Mouse (Mus musculus): ENCODE results near the gene Bcl2. TPM values are rescaled to one million over a fixed set of nuclear protein-coding genes. Genes with fewer than 3 reads are reported as not detected.

Gene Bcl2
- polyA plus RNA-seq, 1 experiment from 2014 or later = 17.8 TPM

GRCm38 (mm10) chr1:106579768-106580167, 134.3 kb downstream of the Bcl2 start:
- ATAC-seq (ENCODE audit: insufficient read depth, low FRiP score) = no peak
- Histone ChIP-seq H3K36me3 (ENCODE audit: control insufficient read depth, insufficient read depth, low read length) (no peaks in the 10 kb centered on the region), H3K9me3 (replicated peaks; ENCODE audit: control insufficient read depth, low read length) (no peaks in the 10 kb centered on the region), H3K27me3 (ENCODE audit: control insufficient read depth, insufficient read depth, low read length) (no peaks in the 10 kb centered on the region), H3K27ac (ENCODE audit: low read length) (no peak overlapping the region), H3K4me3 (replicated peaks; ENCODE audit: low read length) (no peak overlapping the region), H3K9ac (ENCODE audit: low read length) (no peak overlapping the region), H3K4me2 (ENCODE audit: low read depth, low read length) (no peak overlapping the region), H3K4me1 (ENCODE audit: control insufficient read depth, insufficient read depth, low read length) (peaks cover 11% of the 10 kb centered on the region; the same call in 1 of the 2 replicates)
- WGBS = 79% methylated on average over 1 of the region's 1 CpGs

DNA sequence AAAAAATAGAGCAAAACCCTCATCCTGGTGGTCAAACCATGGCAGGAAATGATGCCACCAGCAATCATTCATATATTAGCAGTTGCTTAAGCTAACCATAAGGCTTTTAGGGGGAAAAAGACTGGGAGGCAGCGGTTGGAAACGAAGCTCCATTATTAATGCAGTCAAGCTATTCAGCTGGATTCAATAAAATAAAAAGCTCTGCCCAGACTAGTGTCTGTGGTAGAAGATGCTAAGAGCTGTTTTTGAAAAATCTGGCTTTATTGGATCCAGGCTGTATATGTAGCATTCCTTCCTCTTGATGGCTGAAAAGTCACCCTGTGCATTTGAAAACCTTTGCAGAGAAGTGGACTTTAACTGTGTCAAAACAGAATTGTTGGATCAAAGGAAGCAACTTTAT, 141.6 kb downstream of the Bcl2 start:
- Histone ChIP-seq H3K4me1 (ENCODE audit: control insufficient read depth, insufficient read depth, low read length) (peaks cover 3% of the 10 kb centered on the region; the same call in 1 of the 2 replicates), H3K36me3 (ENCODE audit: control insufficient read depth, insufficient read depth, low read length) (no peaks in the 10 kb centered on the region)

GRCm38 (mm10) chr1:106570870-106571269, 143.2 kb downstream of the Bcl2 start:
- Histone ChIP-seq H3K27ac (ENCODE audit: low read length) (no peak overlapping the region), H3K4me3 (replicated peaks; ENCODE audit: low read length) (no peak overlapping the region), H3K9me3 (replicated peaks; ENCODE audit: control insufficient read depth, low read length) (no peaks in the 10 kb centered on the region), H3K27me3 (ENCODE audit: control insufficient read depth, insufficient read depth, low read length) (no peaks in the 10 kb centered on the region), H3K4me1 (ENCODE audit: control insufficient read depth, insufficient read depth, low read length) (peaks cover 11% of the 10 kb centered on the region; the same call in 1 of the 2 replicates), H3K4me2 (ENCODE audit: low read depth, low read length) (no peak overlapping the region), H3K9ac (ENCODE audit: low read length) (no peak overlapping the region), H3K36me3 (ENCODE audit: control insufficient read depth, insufficient read depth, low read length) (no peaks in the 10 kb centered on the region)
- 97% methylated on average over 1 of the region's 1 CpGs for WGBS
- no peak for ATAC-seq (ENCODE audit: insufficient read depth, low FRiP score)

More for the DNA sequence above, 141.6 kb downstream of the Bcl2 start:
- no peak overlapping the region for H3K27ac ChIP-seq (ENCODE audit: low read length)
- WGBS = 79% methylated on average over 2 of the region's 2 CpGs
- H3K4me2 ChIP-seq (ENCODE audit: low read depth, low read length) = no peak overlapping the region
- no peak overlapping the region for H3K4me3 ChIP-seq (replicated peaks; ENCODE audit: low read length)
- no peak overlapping the region for H3K9ac ChIP-seq (ENCODE audit: low read length)
- no peak for ATAC-seq (ENCODE audit: insufficient read depth, low FRiP score)
- no peaks in the 10 kb centered on the region for H3K27me3 ChIP-seq (ENCODE audit: control insufficient read depth, insufficient read depth, low read length)
- H3K9me3 ChIP-seq (replicated peaks; ENCODE audit: control insufficient read depth, low read length) = no peaks in the 10 kb centered on the region

DNA sequence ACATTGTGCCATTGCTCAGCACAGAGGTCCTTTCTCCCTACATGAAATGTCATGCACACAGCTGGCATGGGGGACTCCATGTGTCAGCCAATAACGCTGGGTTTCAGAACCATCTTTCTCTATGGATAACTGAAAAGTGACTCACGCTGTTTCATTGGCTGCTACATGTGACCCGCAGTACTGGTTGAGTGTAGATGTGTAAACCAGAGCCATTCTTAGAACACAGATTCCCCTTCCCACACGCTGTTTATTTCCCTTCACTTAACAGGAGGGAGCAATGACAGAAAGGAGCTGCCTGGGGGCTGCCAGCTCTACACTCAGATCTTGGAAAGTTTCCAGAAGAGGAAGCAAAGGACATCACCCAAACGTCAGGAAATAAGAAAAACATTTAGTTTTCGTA, 143.7 kb downstream of the Bcl2 start:
- Histone ChIP-seq H3K27me3 (ENCODE audit: control insufficient read depth, insufficient read depth, low read length) (no peaks in the 10 kb centered on the region), H3K9ac (ENCODE audit: low read length) (no peak overlapping the region), H3K4me3 (replicated peaks; ENCODE audit: low read length) (no peak overlapping the region), H3K27ac (ENCODE audit: low read length) (peak overlapping the region; percentile 48; the same call in 1 of the 2 replicates), H3K9me3 (replicated peaks; ENCODE audit: control insufficient read depth, low read length) (no peaks in the 10 kb centered on the region), H3K4me2 (ENCODE audit: low read depth, low read length) (no peak overlapping the region), H3K4me1 (ENCODE audit: control insufficient read depth, insufficient read depth, low read length) (peaks cover 13% of the 10 kb centered on the region; the same call in 1 of the 2 replicates), H3K36me3 (ENCODE audit: control insufficient read depth, insufficient read depth, low read length) (no peaks in the 10 kb centered on the region)
- no peak for ATAC-seq (ENCODE audit: insufficient read depth, low FRiP score)
- 50% methylated on average over 6 of the region's 6 CpGs for WGBS

- H3K9me3 ChIP-seq (replicated peaks; ENCODE audit: control insufficient read depth, low read length) = no peaks in the 10 kb centered on the region
- WGBS = 77% methylated on average over 6 of the region's 6 CpGs
- H3K4me3 ChIP-seq (replicated peaks; ENCODE audit: low read length) = no peak overlapping the region
- H3K4me2 ChIP-seq (ENCODE audit: low read depth, low read length) = no peak overlapping the region
- no peak overlapping the region for H3K9ac ChIP-seq (ENCODE audit: low read length)
- peaks cover 13% of the 10 kb centered on the region; the same call in 1 of the 2 replicates for H3K4me1 ChIP-seq (ENCODE audit: control insufficient read depth, insufficient read depth, low read length)
- H3K27me3 ChIP-seq (ENCODE audit: control insufficient read depth, insufficient read depth, low read length) = no peaks in the 10 kb centered on the region
- ATAC-seq (ENCODE audit: insufficient read depth, low FRiP score) = no peak
- H3K36me3 ChIP-seq (ENCODE audit: control insufficient read depth, insufficient read depth, low read length) = no peaks in the 10 kb centered on the region
- no peak overlapping the region for H3K27ac ChIP-seq (ENCODE audit: low read length)
These were observed 144.4 kb downstream of the Bcl2 start for GRCm38 (mm10) chr1:106569674-106570073.

- H3K4me2 ChIP-seq (ENCODE audit: low read depth, low read length) = no peak overlapping the region
- WGBS = 55% methylated on average over 3 of the region's 3 CpGs
- ATAC-seq (ENCODE audit: insufficient read depth, low FRiP score) = no peak
- no peak overlapping the region for H3K9ac ChIP-seq (ENCODE audit: low read length)
- H3K4me3 ChIP-seq (replicated peaks; ENCODE audit: low read length) = no peak overlapping the region
- no peaks in the 10 kb centered on the region for H3K27me3 ChIP-seq (ENCODE audit: control insufficient read depth, insufficient read depth, low read length)
- peaks cover 13% of the 10 kb centered on the region; the same call in 1 of the 2 replicates for H3K4me1 ChIP-seq (ENCODE audit: control insufficient read depth, insufficient read depth, low read length)
- H3K27ac ChIP-seq (ENCODE audit: low read length) = no peak overlapping the region
- H3K9me3 ChIP-seq (replicated peaks; ENCODE audit: control insufficient read depth, low read length) = no peaks in the 10 kb centered on the region
- H3K36me3 ChIP-seq (ENCODE audit: control insufficient read depth, insufficient read depth, low read length) = no peaks in the 10 kb centered on the region
These were observed 145.2 kb downstream of the Bcl2 start for GRCm38 (mm10) chr1:106568868-106569267.

DNA sequence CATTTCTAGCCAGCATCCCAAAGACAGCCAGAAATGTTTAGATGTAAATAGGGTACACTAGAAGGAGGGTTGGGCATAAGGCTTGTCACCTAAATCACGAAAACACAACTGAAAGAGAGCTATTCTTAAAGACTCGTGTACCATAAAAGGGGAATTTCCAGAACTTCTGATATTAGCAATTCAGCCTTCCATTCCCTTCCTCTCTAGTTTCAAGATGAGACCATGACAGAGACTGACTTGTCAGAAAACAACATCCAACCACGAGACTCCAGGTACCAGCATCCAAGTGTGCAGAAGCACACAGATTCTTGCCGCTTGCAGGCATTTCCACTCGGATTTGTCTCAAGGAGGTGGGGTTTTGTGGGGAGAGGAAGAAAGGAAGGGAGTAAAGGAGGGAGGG, 146.6 kb downstream of the Bcl2 start:
- Histone ChIP-seq H3K4me3 (replicated peaks; ENCODE audit: low read length) (no peak overlapping the region), H3K4me1 (ENCODE audit: control insufficient read depth, insufficient read depth, low read length) (peaks cover 13% of the 10 kb centered on the region; the same call in 1 of the 2 replicates), H3K9me3 (replicated peaks; ENCODE audit: control insufficient read depth, low read length) (no peaks in the 10 kb centered on the region), H3K27ac (ENCODE audit: low read length) (no peak overlapping the region), H3K9ac (ENCODE audit: low read length) (no peak overlapping the region), H3K36me3 (ENCODE audit: control insufficient read depth, insufficient read depth, low read length) (no peaks in the 10 kb centered on the region), H3K4me2 (ENCODE audit: low read depth, low read length) (no peak overlapping the region), H3K27me3 (ENCODE audit: control insufficient read depth, insufficient read depth, low read length) (no peaks in the 10 kb centered on the region)
- ATAC-seq (ENCODE audit: insufficient read depth, low FRiP score) = no peak
- 75% methylated on average over 5 of the region's 5 CpGs for WGBS

- Histone ChIP-seq H3K4me3 (replicated peaks; ENCODE audit: low read length) (no peak overlapping the region), H3K27me3 (ENCODE audit: control insufficient read depth, insufficient read depth, low read length) (no peaks in the 10 kb centered on the region)
- peak; percentile 16; the same call in 1 of the 2 replicates for ATAC-seq (ENCODE audit: insufficient read depth, low FRiP score)
These were observed 147.7 kb downstream of the Bcl2 start for GRCm38 (mm10) chr1:106566120-106567086.

GRCm38 (mm10) chr1:106565238-106565637, 148.8 kb downstream of the Bcl2 start:
- Histone ChIP-seq H3K36me3 (ENCODE audit: control insufficient read depth, insufficient read depth, low read length) (no peaks in the 10 kb centered on the region), H3K9ac (ENCODE audit: low read length) (no peak overlapping the region), H3K4me3 (replicated peaks; ENCODE audit: low read length) (no peak overlapping the region), H3K27ac (ENCODE audit: low read length) (no peak overlapping the region), H3K9me3 (replicated peaks; ENCODE audit: control insufficient read depth, low read length) (no peaks in the 10 kb centered on the region), H3K4me1 (ENCODE audit: control insufficient read depth, insufficient read depth, low read length) (peaks cover 14% of the 10 kb centered on the region; the same call in 1 of the 2 replicates), H3K27me3 (ENCODE audit: control insufficient read depth, insufficient read depth, low read length) (no peaks in the 10 kb centered on the region), H3K4me2 (ENCODE audit: low read depth, low read length) (no peak overlapping the region)
- 76% methylated on average over 4 of the region's 4 CpGs for WGBS
- ATAC-seq (ENCODE audit: insufficient read depth, low FRiP score) = no peak

More at GRCm38 (mm10) chr1:106566120-106567086, 147.7 kb downstream of the Bcl2 start:
- Histone ChIP-seq H3K9ac (ENCODE audit: low read length) (no peak overlapping the region), H3K27ac (ENCODE audit: low read length) (no peak overlapping the region; the same call in 1 of the 2 replicates), H3K36me3 (ENCODE audit: control insufficient read depth, insufficient read depth, low read length) (no peaks in the 10 kb centered on the region), H3K4me1 (ENCODE audit: control insufficient read depth, insufficient read depth, low read length) (peaks cover 13% of the 10 kb centered on the region; the same call in 1 of the 2 replicates), H3K9me3 (replicated peaks; ENCODE audit: control insufficient read depth, low read length) (no peaks in the 10 kb centered on the region), H3K4me2 (ENCODE audit: low read depth, low read length) (no peak overlapping the region)
- WGBS = 56% methylated on average over 6 of the region's 6 CpGs
